Mouse (Mus musculus): ENCODE data around the gene Mrps14. TPM values are rescaled to one million over a fixed set of nuclear protein-coding genes. Genes with fewer than 3 reads are reported as not detected.

The Mrps14 gene
- polyA plus RNA-seq, 1 experiment from 2014 or later = 243 TPM

GRCm38 (mm10) chr1:160250782-160251181, 55.8 kb downstream of the Mrps14 start:
- DNase-seq (ENCODE audit: low spot score) (no peak), ATAC-seq (ENCODE audit: low read depth) (no peak)
- no peaks in the 10 kb centered on the region for H3K27me3 ChIP-seq (replicated peaks; ENCODE audit: control insufficient read depth, insufficient read depth, low read length)
- no peak overlapping the region for H3K9ac ChIP-seq (ENCODE audit: low read depth, low read length)
- no peak overlapping the region for H3K27ac ChIP-seq (replicated peaks; ENCODE audit: low read depth, low read length)
- no peak overlapping the region for H3K4me3 ChIP-seq (ENCODE audit: low read depth, low read length)
- no peak overlapping the region for H3K4me2 ChIP-seq (ENCODE audit: low read depth, low read length)
- 25% methylated on average over 4 of the region's 4 CpGs for WGBS
- H3K9me3 ChIP-seq (ENCODE audit: control insufficient read depth, low read length) = no peaks in the 10 kb centered on the region
- no peaks in the 10 kb centered on the region; the same call in 1 of the 2 replicates for H3K4me1 ChIP-seq (ENCODE audit: control insufficient read depth, insufficient read depth, low read length)
- H3K36me3 ChIP-seq (ENCODE audit: control insufficient read depth, insufficient read depth, low read length) = no peaks in the 10 kb centered on the region

GRCm38 (mm10) chr1:160251388-160252007, 56.5 kb downstream of the Mrps14 start:
- ATAC-seq (ENCODE audit: low read depth) (no peak), DNase-seq (ENCODE audit: low spot score) (peak; percentile 37)
- Histone ChIP-seq H3K27ac (replicated peaks; ENCODE audit: low read depth, low read length) (no peak overlapping the region), H3K9me3 (ENCODE audit: control insufficient read depth, low read length) (no peaks in the 10 kb centered on the region), H3K27me3 (replicated peaks; ENCODE audit: control insufficient read depth, insufficient read depth, low read length) (no peaks in the 10 kb centered on the region), H3K4me3 (ENCODE audit: low read depth, low read length) (no peak overlapping the region), H3K36me3 (ENCODE audit: control insufficient read depth, insufficient read depth, low read length) (no peaks in the 10 kb centered on the region), H3K4me1 (ENCODE audit: control insufficient read depth, insufficient read depth, low read length) (no peaks in the 10 kb centered on the region; the same call in 1 of the 2 replicates), H3K9ac (ENCODE audit: low read depth, low read length) (no peak overlapping the region), H3K4me2 (ENCODE audit: low read depth, low read length) (no peak overlapping the region)
- 47% methylated on average over 5 of the region's 5 CpGs for WGBS

Other genes starting within 250 kb of the Mrps14 start
- gene 4930523C07Rik, start 150.8 kb upstream of the Mrps14 start, polyA plus RNA-seq (2014; fragmentation: Nextera tagmentation; extraction: Ambion mirVana) = 14.2 and 15.1 TPM in 2 replicates
- gene Tnn, start 41.6 kb upstream of the Mrps14 start, polyA plus RNA-seq (2014; fragmentation: Nextera tagmentation; extraction: Ambion mirVana) = 10.9 and 17.2 TPM in 2 replicates
- gene Cacybp, start 17.7 kb downstream of the Mrps14 start, polyA plus RNA-seq (2014; fragmentation: Nextera tagmentation; extraction: Ambion mirVana) = 212 and 215 TPM in 2 replicates

Data from embryonic facial prominence, embryonic 14.5 days (tissue).